Mouse (Mus musculus) cerebellum, postnatal 25 days (tissue): ENCODE measurements around the gene Myl12a.
A peak's percentile ranks its signal among the peaks of the same experiment; 100 is the strongest.
"Not testable (repeated sequence)": the region's sequence is repeated elsewhere in the genome, so short reads cannot be mapped to it uniquely, and the experiment has no call there.

ENCODE experiments used
- DNase-seq, 2 experiments: peaks; one replicate each; pipeline ENCODE4 v3.0.0; 2021; ENCODE audit warnings: mixed read lengths in 2 of 2

The Myl12a gene

DNA sequence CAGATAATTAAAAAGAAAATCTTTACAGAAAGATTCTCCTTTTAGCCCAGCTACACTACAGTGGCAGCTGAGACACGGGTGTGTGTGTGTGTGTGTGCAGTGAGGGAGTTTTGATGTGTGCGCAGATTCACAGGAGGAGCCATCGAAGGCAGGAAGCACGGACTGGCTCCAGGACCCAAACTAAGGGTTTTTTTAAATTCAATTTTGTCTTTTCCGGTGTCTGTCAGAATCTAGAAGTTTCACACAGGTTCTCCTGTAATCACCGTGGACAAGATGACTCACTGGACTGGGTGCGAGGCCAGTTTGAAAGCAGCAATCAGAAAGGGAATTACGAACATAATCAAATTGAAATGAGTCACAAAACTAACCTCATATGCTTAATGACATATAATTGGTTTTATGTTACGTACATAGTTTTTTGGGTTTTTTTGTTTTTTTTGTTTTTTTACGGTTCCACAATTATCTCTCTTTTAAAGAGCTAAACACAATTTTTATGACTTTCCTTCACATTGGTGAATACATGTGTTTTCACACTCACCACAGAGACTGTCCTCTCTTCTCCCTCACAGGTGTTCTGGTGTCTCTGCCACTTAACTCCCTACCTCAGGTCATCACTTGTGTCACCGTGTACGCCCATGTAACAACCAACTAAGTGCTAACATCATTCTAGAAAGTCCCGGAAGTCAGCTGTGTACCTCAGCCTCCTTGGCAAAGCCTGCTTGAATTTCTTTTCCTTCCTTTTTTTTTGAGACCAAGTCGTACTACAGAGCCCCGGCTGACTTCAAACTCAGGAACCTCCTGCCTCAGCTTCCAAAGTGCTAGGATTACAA is 15.6 kb downstream of the Myl12a start:
- no peak for DNase-seq

DNA sequence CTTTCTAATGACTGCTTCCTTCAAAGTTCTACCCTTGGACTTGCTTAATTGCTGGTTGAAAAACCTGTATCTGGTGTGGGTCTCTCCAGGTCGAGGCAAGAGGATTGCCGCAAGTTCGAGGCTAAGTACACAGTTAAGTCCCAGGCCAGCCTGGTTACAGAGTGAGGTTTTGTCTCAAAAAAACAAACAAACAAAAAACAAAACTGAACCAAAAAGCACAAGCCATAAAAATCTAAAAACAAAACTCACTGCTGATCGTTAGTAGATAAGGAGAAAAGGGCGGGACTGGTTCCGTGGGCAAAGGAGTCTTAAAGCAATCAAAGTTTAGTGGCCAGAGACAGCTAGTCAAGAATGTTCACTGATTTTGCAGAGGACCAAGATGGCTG is 16.3 kb downstream of the Myl12a start:
- DNase-seq, result no peak

- DNase-seq, result no peak
Measured at GRCm38 (mm10) chr17:70985501-70986354, 16.9 kb downstream of the Myl12a start.

DNA sequence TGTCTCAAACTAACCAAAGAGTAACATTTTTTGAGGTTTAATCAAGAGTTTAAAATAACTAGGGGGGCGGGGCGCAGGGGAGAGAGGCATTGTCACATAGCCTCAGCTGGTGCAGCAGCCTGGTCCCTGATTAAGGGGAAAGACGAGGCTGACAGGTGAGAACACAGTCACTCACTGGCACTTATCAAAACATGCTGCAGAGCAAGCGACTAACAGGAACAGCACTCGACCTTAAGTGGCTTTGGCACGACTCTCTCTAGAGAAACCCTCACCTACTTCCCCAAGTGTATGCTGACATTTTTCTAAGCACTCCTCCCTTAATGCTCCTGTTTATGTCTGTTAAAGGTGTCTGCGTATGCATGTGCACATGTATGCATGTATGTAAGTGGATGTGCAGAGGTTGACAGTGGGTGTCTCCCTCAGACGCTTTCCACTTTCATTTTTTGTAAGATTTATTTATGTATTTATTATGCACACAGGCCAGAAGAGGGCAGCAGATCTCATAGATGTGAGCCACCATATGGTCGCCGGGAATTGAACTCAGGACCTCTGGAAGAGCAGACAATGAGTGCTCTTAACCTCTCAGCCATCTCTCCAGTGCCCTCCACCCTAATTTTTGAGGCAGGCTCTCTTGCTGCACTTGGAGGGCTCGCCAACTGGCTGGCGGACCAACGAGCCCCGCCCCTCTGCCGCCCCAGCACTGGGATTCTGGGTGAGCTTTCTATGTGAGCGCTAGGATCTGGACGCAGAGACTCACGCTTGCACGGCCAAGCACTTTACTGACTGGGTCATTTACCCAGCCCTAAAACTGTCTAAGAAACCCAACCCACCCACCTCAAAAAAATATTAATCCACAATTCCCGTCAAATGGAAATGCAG is 23.1 kb downstream of the Myl12a start:
- no peak for DNase-seq

DNA sequence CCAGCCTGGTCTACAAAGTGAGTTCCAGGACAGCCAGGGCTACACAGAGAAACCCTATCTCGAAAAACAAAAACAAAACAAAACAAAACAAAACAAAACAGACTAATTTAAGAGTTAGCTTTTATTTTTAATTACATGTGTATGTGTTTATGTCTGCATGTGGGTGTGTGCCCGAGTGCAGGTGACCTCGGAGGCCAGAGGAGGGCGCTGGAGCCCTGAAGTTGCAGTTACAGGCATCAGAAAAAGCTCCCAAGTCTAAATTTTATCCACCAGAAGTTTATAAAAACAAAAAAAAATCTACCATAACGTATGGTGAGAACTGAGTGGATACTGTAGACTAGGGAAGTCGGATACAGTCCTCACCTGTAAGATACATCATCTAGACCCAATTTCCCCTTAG is 24.9 kb downstream of the Myl12a start:
- DNase-seq, result no peak

DNA sequence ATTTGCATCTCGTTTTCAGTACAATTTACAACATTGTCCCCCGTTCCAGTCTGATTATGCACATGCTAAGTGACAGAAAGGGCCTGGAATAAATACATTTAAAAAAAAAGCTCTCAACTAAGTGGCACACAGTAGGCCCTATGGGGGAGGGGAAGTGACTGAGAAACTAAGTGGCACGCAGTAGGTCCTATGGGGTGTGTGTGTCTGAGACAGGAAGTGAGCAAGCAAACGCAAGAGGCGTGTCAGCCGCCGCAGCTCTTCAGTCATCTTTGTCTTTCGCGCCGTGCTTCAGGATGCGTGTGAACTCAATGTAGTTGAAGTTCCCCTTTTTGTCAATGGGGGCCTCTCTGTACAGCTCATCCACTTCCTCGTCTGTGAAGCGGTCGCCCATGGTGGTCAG is 28.6 kb downstream of the Myl12a start:
- not testable (repeated sequence) for DNase-seq

DNA sequence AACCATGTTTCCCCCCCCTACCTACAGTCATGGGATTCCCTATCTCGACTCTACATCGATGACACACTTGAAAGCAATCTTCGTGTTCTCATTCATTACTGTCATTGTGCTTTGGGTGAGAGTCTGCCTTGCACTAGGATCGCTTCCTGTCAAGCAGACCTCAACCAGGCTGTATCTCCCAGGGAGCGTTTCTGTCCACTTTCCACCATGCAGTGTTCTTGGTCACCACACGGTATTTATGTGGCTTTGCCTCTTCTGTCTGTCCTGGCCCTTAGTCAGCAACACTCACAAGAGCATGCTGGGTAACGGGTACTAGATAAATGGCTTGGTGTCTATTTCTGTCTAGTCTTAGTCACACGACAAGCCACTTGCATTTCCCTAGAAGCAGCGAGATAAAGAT is 29.3 kb downstream of the Myl12a start:
- DNase-seq, result no peak

- no peak for DNase-seq
Measured at GRCm38 (mm10) chr17:70971206-70971605, 31.5 kb downstream of the Myl12a start.

DNA sequence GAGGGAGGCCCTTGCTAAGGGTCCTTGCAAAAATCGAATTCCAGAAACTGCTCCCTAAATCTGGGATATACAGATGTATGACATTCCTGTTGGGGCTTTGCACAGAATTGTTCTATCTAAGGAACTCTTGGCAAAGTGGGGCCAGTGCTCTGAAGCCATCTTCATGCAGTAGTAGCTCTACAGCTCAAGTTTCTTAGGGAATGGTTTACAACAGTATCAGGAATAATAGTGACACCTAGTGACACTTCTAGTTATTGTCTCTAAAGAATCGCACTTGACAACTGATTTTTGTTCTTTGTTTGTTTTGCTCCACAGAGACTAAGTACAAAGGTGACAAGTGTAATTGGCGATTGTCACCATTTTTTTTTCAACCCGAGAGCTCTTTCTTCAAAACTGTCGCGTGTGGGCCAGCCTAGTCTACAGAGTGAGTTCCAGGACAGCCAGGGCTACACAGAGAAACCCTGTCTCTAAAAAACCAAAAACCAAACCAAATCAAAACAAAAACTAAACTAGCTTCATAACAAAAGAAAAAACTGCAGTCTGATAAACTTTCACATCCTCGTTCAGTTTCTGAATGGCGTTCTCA is 34.0 kb downstream of the Myl12a start:
- no peak for DNase-seq

- DNase-seq, result no peak
Measured at GRCm38 (mm10) chr17:70967646-70968045, 35.0 kb downstream of the Myl12a start.

DNA sequence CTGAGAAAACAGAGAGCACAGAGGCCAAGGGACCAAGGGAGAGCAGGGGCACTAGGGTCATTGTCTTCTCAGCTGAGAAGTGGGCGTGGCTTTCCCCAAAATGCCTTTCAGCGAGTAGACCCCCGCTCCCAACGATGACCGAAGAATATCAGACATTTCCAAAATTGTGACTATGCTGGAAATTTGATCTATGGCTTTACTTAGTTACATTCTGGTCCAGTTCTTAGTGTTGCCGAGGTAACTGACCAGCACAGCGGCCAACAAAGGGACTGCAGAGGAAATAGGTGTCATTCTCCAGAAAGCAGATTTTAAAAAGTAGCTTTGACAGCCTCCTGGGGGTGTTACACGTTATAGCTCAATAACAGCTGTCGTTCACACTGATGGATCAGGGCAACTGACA is 35.5 kb downstream of the Myl12a start:
- no peak for DNase-seq

- no peak for DNase-seq
Measured at GRCm38 (mm10) chr17:70966126-70966525, 36.6 kb downstream of the Myl12a start.

GRCm38 (mm10) chr17:70965281-70965680 is 37.4 kb downstream of the Myl12a start:
- no peak for DNase-seq

DNA sequence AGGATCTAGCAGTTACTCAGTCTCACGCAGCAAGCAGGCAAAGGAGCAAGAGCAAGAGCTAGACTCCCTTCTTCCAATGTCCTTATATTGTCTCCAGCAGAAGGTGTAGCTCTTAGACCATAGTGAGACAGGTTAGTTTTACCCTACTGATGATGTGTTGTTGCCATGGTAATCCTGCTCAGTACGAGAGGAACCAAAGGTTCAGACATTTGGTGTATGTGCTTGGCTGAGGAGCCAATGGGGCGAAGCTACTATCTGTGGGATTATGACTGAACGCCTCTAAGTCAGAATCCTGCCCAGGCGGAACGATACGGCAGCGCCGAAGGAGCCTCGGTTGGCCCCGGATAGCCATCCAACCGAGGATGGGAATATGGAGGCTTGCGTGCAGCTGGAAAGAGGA is 39.1 kb downstream of the Myl12a start:
- DNase-seq, result peak; percentile 71 to 86

DNA sequence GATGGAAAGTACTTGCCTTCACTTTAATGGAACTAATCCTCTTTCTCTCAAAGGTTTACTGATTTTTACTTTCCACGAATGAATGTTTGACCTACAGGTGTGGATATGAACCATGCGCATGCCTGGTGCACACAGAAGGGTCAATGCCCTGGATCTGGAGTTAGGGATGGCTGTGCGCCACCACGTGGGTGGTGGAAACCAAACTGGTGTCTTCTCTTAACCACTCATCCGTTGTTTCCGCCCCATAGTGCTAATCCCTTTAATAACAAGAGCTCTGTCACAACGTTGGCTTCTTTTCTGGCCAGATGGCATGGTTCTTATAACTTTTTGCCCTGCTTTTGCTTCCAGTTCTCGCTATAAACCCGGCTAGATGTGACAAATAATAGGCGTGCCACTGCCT is 51.4 kb downstream of the Myl12a start:
- DNase-seq, result no peak

DNA sequence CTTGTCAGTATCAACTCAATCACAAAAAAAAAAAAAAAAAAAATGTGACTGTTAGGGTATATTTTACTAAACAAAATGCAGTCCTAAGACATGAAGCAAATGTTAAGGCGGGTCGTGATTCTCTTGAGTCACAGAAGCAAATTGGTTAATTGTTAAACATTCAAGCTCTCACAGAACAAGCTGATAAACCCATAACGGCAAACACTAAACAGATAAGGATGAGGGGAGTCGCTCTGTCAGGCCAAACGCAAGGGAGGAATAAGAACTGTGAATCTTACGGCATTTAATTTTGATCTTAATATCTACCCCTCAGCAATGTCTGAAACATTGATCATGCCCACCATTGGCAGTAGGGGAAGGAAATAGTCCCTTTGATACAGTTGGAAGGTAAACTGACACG is 53.5 kb downstream of the Myl12a start:
- DNase-seq, result no peak

- DNase-seq, result no peak
Measured at GRCm38 (mm10) chr17:70948721-70949120, 54.0 kb downstream of the Myl12a start.

DNA sequence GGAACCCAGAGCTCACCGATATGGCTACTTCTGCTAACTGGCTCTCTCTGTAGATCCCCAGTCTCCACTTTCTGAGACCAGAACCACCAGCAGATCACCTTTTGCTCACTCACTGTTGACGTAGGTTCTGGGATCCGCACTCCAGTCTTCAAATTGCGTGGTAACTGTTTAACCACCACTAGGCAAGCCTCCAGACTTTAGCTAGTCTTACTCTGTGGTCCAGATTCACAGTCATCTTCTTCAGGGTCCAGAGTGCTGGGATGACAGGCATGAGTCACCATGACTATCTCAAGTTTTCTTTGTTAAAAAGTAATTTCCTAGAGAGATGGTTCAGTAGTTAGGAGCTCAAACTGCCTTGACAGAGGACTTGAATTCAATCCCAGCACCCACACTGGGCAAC is 58.9 kb downstream of the Myl12a start:
- DNase-seq, result no peak
